Mouse (Mus musculus) CD4-positive, CD25-positive, alpha-beta regulatory T cell, adult 4 months (primary cell): Measurements from ENCODE around the gene Tmem233. TPM values are rescaled to one million over a fixed set of nuclear protein-coding genes. Genes with fewer than 3 reads are reported as not detected.

Experiments
- ATAC-seq: one replicate; pipeline ENCODE4 v1.8.0; 2017
- polyA plus RNA-seq, 2 experiments: library from polyadenylated mRNA; unstranded; fragments of 100-300 nt; shearing (Covaris generic); gene quantifications; one replicate each; pipeline ENCODE4 v1.2.1; 2017

Gene Tmem233
- polyA plus RNA-seq, 2 experiments from 2014 or later = not detected

- ATAC-seq = no peak
These were observed 79.9 kb downstream of the Tmem233 start for GRCm38 (mm10) chr5:116003154-116003553.

GRCm38 (mm10) chr5:115997376-115997775 is 85.7 kb downstream of the Tmem233 start:
- no peak for ATAC-seq

DNA sequence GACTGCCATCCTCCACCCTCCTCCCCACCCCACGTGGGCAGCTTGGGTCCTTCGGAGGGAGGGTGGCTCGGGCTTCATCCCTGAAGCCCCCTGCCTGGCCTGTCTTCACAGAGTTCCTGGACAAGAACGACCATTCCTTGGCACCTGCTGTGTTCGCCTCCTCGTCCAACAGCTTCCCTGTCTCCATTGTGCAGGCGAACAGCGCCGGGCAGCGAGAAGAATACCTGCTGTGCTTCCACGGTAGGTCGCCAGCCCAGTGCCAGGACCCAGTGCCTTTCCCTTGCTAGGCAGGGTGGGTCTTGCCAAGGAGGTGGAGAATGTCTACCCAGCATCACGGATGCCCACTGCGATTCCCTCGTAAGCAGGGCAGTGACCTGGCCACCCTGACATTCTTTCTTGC is 88.9 kb downstream of the Tmem233 start:
- no peak for ATAC-seq

- ATAC-seq = no peak
These were observed 91.3 kb downstream of the Tmem233 start for GRCm38 (mm10) chr5:115991717-115992116.

Other genes starting within 250 kb of the Tmem233 start
- 1 to 10 TPM; 3.8 to 4.9 TPM for gene Cit, start 238.0 kb downstream of the Tmem233 start, polyA plus RNA-seq
- gene Prkab1, start 58.7 kb downstream of the Tmem233 start, polyA plus RNA-seq = 10 to 100 TPM; 40.1 to 55.1 TPM
- under 1 TPM in 1 of 2 experiments, not detected in 1; 0.11 TPM for gene Ccdc60, start 205.7 kb upstream of the Tmem233 start, polyA plus RNA-seq